Mouse (Mus musculus): Measurements from ENCODE around the gene Pten. TPM values are rescaled to one million over a fixed set of nuclear protein-coding genes. Genes with fewer than 3 reads are reported as not detected.
A peak's percentile ranks its signal among the peaks of the same experiment; 100 is the strongest.

The Pten gene
- total RNA-seq (2015) (97.4 and 97.8 TPM in 2 replicates), total RNA-seq (2017) (92.9 and 97.4 TPM in 2 replicates)

- peak; percentile 63 for ATAC-seq (replicated peaks; ENCODE audit: poor library complexity)
Measured at GRCm38 (mm10) chr19:32756900-32757725, at the start of gene Pten. TSS of gene Pten (plus strand) at chr19:32757497.

- ATAC-seq (replicated peaks; ENCODE audit: poor library complexity): no peak
Measured at GRCm38 (mm10) chr19:32708996-32709395, 48.3 kb upstream of the Pten start.

- ATAC-seq (replicated peaks; ENCODE audit: poor library complexity): 0 out of 2 replicates have a peak, but pooled peaks have one; percentile 18
Measured at GRCm38 (mm10) chr19:32710288-32710687, 47.0 kb upstream of the Pten start.

GRCm38 (mm10) chr19:32711761-32712541 lies 45.3 kb upstream of the Pten start:
- ATAC-seq (replicated peaks; ENCODE audit: poor library complexity): peak; percentile 81

GRCm38 (mm10) chr19:32712588-32713042 lies 44.7 kb upstream of the Pten start:
- ATAC-seq (replicated peaks; ENCODE audit: poor library complexity): peak; percentile 88

- ATAC-seq (replicated peaks; ENCODE audit: poor library complexity): no peak
Measured at GRCm38 (mm10) chr19:32713471-32713870, 43.8 kb upstream of the Pten start.

GRCm38 (mm10) chr19:32715201-32715600 lies 42.1 kb upstream of the Pten start:
- peak; percentile 64 for ATAC-seq (replicated peaks; ENCODE audit: poor library complexity)

GRCm38 (mm10) chr19:32715681-32716080 lies 41.6 kb upstream of the Pten start:
- ATAC-seq (replicated peaks; ENCODE audit: poor library complexity): no peak

- no peak for ATAC-seq (replicated peaks; ENCODE audit: poor library complexity)
Measured at GRCm38 (mm10) chr19:32717590-32717989, 39.7 kb upstream of the Pten start.

- ATAC-seq (replicated peaks; ENCODE audit: poor library complexity): no peak
Measured at GRCm38 (mm10) chr19:32720319-32720718, 37.0 kb upstream of the Pten start.

- no peak for ATAC-seq (replicated peaks; ENCODE audit: poor library complexity)
Measured at GRCm38 (mm10) chr19:32723817-32724216, 33.5 kb upstream of the Pten start.

- ATAC-seq (replicated peaks; ENCODE audit: poor library complexity): no peak
Measured at GRCm38 (mm10) chr19:32726451-32727325, 30.6 kb upstream of the Pten start.

GRCm38 (mm10) chr19:32729785-32730184 lies 27.5 kb upstream of the Pten start:
- no peak for ATAC-seq (replicated peaks; ENCODE audit: poor library complexity)

- ATAC-seq (replicated peaks; ENCODE audit: poor library complexity): no peak
Measured at GRCm38 (mm10) chr19:32732922-32733321, 24.4 kb upstream of the Pten start.

GRCm38 (mm10) chr19:32737844-32738243 lies 19.5 kb upstream of the Pten start:
- ATAC-seq (replicated peaks; ENCODE audit: poor library complexity): no peak

GRCm38 (mm10) chr19:32739686-32740085 lies 17.6 kb upstream of the Pten start, which contains the start of gene Atad1:
TSS of gene Atad1 (minus strand) at chr19:32739786.
- ATAC-seq (replicated peaks; ENCODE audit: poor library complexity): no peak

- peak; percentile 17; the same call in 1 of the 2 replicates for ATAC-seq (replicated peaks; ENCODE audit: poor library complexity)
Measured at GRCm38 (mm10) chr19:32740641-32741345, 16.5 kb upstream of the Pten start.

- ATAC-seq (replicated peaks; ENCODE audit: poor library complexity): peak; percentile 69
Measured at GRCm38 (mm10) chr19:32749425-32749824, 7.9 kb upstream of the Pten start.

- no peak for ATAC-seq (replicated peaks; ENCODE audit: poor library complexity)
Measured at GRCm38 (mm10) chr19:32752357-32752756, 4.9 kb upstream of the Pten start.

- no peak for ATAC-seq (replicated peaks; ENCODE audit: poor library complexity)
Measured at GRCm38 (mm10) chr19:32753386-32753785, 3.9 kb upstream of the Pten start.
